Mouse (Mus musculus) retina, embryonic 14.5 days (tissue): ENCODE data around the gene Col26a1.
A peak's percentile ranks its signal among the peaks of the same experiment; 100 is the strongest.

Experiments used
- DNase-seq: peaks from one replicate; pipeline ENCODE4 v3.0.0-alpha.2; 2015; ENCODE audit warnings: low spot score

Gene Col26a1

GRCm38 (mm10) chr5:136806379-136807056 is 76.5 kb downstream of the Col26a1 start:
- no peak for DNase-seq

GRCm38 (mm10) chr5:136805019-136805418 is 78.0 kb downstream of the Col26a1 start:
- DNase-seq: no peak

- DNase-seq: no peak
Observed at GRCm38 (mm10) chr5:136804246-136804645, 78.8 kb downstream of the Col26a1 start.

- peak; percentile 31 for DNase-seq
Observed at GRCm38 (mm10) chr5:136802732-136803131, 80.3 kb downstream of the Col26a1 start.

GRCm38 (mm10) chr5:136796917-136797316 is 86.1 kb downstream of the Col26a1 start:
- no peak for DNase-seq

GRCm38 (mm10) chr5:136793807-136794206 is 89.2 kb downstream of the Col26a1 start:
- DNase-seq: no peak

- no peak for DNase-seq
Observed at GRCm38 (mm10) chr5:136792541-136792940, 90.5 kb downstream of the Col26a1 start.

GRCm38 (mm10) chr5:136791204-136791603 is 91.8 kb downstream of the Col26a1 start:
- DNase-seq: no peak

GRCm38 (mm10) chr5:136790570-136791196 is 92.3 kb downstream of the Col26a1 start:
- peak; percentile 98 for DNase-seq

- DNase-seq: no peak
Observed at GRCm38 (mm10) chr5:136784531-136784930, 98.5 kb downstream of the Col26a1 start.

GRCm38 (mm10) chr5:136782600-136782999 is 100.4 kb downstream of the Col26a1 start:
- DNase-seq: no peak

- peak; percentile 70 for DNase-seq
Observed at GRCm38 (mm10) chr5:136780465-136780864, 102.5 kb downstream of the Col26a1 start.

- DNase-seq: no peak
Observed at GRCm38 (mm10) chr5:136779946-136780345, 103.1 kb downstream of the Col26a1 start.

- no peak for DNase-seq
Observed at GRCm38 (mm10) chr5:136775548-136775947, 107.5 kb downstream of the Col26a1 start.

- no peak for DNase-seq
Observed at GRCm38 (mm10) chr5:136773044-136774039, 109.7 kb downstream of the Col26a1 start.

- no peak for DNase-seq
Observed at GRCm38 (mm10) chr5:136771132-136771531, 111.9 kb downstream of the Col26a1 start.

- no peak for DNase-seq
Observed at GRCm38 (mm10) chr5:136767304-136767703, 115.7 kb downstream of the Col26a1 start.

GRCm38 (mm10) chr5:136764157-136764669 is 118.8 kb downstream of the Col26a1 start:
- DNase-seq: no peak

GRCm38 (mm10) chr5:136760345-136760744 is 122.7 kb downstream of the Col26a1 start:
- no peak for DNase-seq

GRCm38 (mm10) chr5:136759781-136760180 is 123.2 kb downstream of the Col26a1 start:
- DNase-seq: peak; percentile 38

- peak; percentile 88 for DNase-seq
Observed at GRCm38 (mm10) chr5:136755696-136756095, 127.3 kb downstream of the Col26a1 start.

- DNase-seq: no peak
Observed at GRCm38 (mm10) chr5:136754053-136754591, 128.9 kb downstream of the Col26a1 start.
